Comparison of ENCODE assay signal across 15 mouse cellular contexts in the genomic region with DNA sequence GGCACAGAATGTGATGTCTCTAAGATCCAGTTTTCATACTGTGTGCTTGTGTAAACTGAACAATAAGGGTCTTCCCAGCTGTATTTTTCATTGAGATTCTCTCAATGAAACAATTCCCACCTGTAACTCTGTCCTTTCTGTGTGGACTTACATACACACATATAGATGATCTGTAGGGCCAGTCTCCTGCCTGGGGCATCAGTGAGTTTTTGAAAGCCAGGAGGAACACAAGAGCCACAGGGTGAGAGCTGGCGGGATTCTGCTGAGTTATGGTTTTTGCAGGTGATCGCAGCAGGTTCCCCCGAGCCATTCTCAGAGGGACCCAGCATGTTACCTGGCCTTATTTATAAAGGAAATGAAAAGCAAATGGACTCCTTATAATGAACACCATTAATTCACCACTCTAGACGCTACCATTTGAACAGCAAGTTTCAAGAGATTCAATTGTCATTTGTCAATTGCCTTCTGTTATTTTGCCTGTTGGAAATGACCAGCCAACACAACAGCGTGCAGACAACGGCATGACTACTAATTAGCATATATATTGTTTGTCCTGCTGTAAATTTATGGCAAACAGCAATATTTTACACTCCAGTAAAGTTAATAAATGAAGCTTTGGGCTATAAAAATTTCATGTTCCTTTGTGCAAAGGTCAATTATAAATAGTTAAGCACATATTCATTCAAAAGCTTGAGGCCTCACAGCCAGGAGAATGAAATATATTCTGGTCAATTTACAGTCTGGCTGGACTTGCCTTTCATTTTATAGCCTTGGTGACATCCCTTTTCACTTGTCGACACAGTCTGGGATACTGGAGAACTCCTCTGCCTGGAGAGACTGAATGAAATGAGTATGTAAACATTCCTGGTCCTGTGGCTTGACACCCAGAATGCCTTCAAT.
"Had no signal": no experiment of that assay in that cellular context is flagged by ENCODE, and none has a peak within 500 bp of the region (broad histone marks: within the 10 kb centered on the region; RNA-seq: fewer than 3 reads in every experiment).

No protein-coding gene starts in this region.

- H3K4me2 ChIP-seq: kidney, embryonic 15.5 days; limb, embryonic 13.5 days; liver, embryonic 13.5 days; midbrain, embryonic 12.5 days had no signal

- ATAC-seq: intestine, postnatal 0 days had no signal

- DNase-seq: kidney, adult 2 months; kidney, postnatal 25 days; liver; liver, embryonic 13.5 days; lung, adult 2 months; lung, postnatal 14 days; lung, postnatal 4 days; thymus, adult 18-20 months; thymus, postnatal 14 days; thymus, postnatal 4 days had no signal

- H3K4me3 ChIP-seq: kidney, embryonic 15.5 days; limb, embryonic 10.5 days; limb, embryonic 13.5 days; liver, embryonic 13.5 days; midbrain, embryonic 12.5 days had no signal

- H3K36me3 ChIP-seq: kidney, embryonic 15.5 days; limb, embryonic 10.5 days; limb, embryonic 13.5 days; liver, embryonic 13.5 days; midbrain, embryonic 12.5 days had no signal

- H3K9ac ChIP-seq: kidney, embryonic 15.5 days; limb, embryonic 13.5 days; liver, embryonic 13.5 days; midbrain, embryonic 12.5 days had no signal

- H3K4me1 ChIP-seq: kidney, embryonic 15.5 days; limb, embryonic 10.5 days; limb, embryonic 13.5 days; liver, embryonic 13.5 days; midbrain, embryonic 12.5 days had no signal

- H3K27ac ChIP-seq: kidney, embryonic 15.5 days; limb, embryonic 10.5 days; limb, embryonic 13.5 days; liver, embryonic 13.5 days; midbrain, embryonic 12.5 days had no signal

- H3K27me3 ChIP-seq: kidney, embryonic 15.5 days; limb, embryonic 13.5 days; liver, embryonic 13.5 days; midbrain, embryonic 12.5 days had no signal

- H3K9me3 ChIP-seq: kidney, embryonic 15.5 days; limb, embryonic 10.5 days; limb, embryonic 13.5 days; liver, embryonic 13.5 days; midbrain, embryonic 12.5 days had no signal
